Mouse (Mus musculus) midbrain, embryonic 14.5 days (tissue): ENCODE data around the gene Gpt2. TPM values are rescaled to one million over a fixed set of nuclear protein-coding genes. Genes with fewer than 3 reads are reported as not detected.

ENCODE experiments used
- ATAC-seq: fragments of 200-750 bp; cut with Nextera tagmentation; 2 replicates; pipeline ENCODE4 v1.8.0; 2017; ENCODE audit warnings: moderate number of reproducible peaks, moderate library complexity; ENCODE audit not compliant: low FRiP score, low TSS enrichment
- DNase-seq: peaks from one replicate; pipeline ENCODE4 v3.0.0-alpha.2; 2015
- H3K27ac ChIP-seq: fragments of 300-500 bp; sonication (generic); replicated peaks from 2 replicates; pipeline ENCODE4 v1.5.1; 2014; ENCODE audit warnings: mild to moderate bottlenecking, low read depth, low read length, moderate library complexity
- H3K27me3 ChIP-seq: fragments of 300-500 bp; sonication (generic); 2 replicates; pipeline ENCODE4 v1.6.1; 2014; ENCODE audit warnings: low read length, control low read depth, mixed read lengths; ENCODE audit not compliant: control insufficient read depth, insufficient read depth
- H3K36me3 ChIP-seq: fragments of 300-500 bp; sonication (generic); 2 replicates; pipeline ENCODE4 v1.6.1; 2014; ENCODE audit warnings: low read length, control low read depth; ENCODE audit not compliant: control insufficient read depth, insufficient read depth
- H3K4me1 ChIP-seq: fragments of 300-500 bp; sonication (generic); 2 replicates; pipeline ENCODE4 v1.6.1; 2014; ENCODE audit warnings: mild to moderate bottlenecking, antibody characterized with exemption, low read length, control low read depth; ENCODE audit not compliant: control insufficient read depth, insufficient read depth
- H3K4me2 ChIP-seq: fragments of 300-500 bp; sonication (generic); 2 replicates; pipeline ENCODE4 v1.6.1; 2014; ENCODE audit warnings: mild to moderate bottlenecking, low read length, moderate library complexity
- H3K4me3 ChIP-seq: fragments of 300-500 bp; sonication (generic); replicated peaks from 2 replicates; pipeline ENCODE4 v1.5.1; 2014; ENCODE audit warnings: low read depth, low read length
- H3K9ac ChIP-seq: fragments of 300-500 bp; sonication (generic); replicated peaks from 2 replicates; pipeline ENCODE4 v1.6.1; 2014; ENCODE audit warnings: mild to moderate bottlenecking, low read length, moderate library complexity
- H3K9me3 ChIP-seq: fragments of 300-500 bp; sonication (generic); 2 replicates; pipeline ENCODE4 v1.6.1; 2016; ENCODE audit warnings: low read length, control low read depth, mixed read lengths; ENCODE audit not compliant: control insufficient read depth
- WGBS: fragments of 180-500 bp; shearing (Covaris S2); extraction: QIAGEN DNeasy Blood & Tissue Kit; methylation state at CpG from one replicate; pipeline ENCODE4 v1.1.7; 2014; 5-methylcytosine and 5-hydroxymethylcytosine counted together
- polyA plus RNA-seq: library from polyadenylated mRNA; unstranded; fragments of >200 nt; fragmentation: Nextera tagmentation; extraction: Ambion mirVana; gene quantifications from 2 replicates; pipeline ENCODE4 v1.2.1, GENCODE M21; 2014

Gene Gpt2
- polyA plus RNA-seq, 1 experiment from 2014 or later, result 38.1 TPM

DNA sequence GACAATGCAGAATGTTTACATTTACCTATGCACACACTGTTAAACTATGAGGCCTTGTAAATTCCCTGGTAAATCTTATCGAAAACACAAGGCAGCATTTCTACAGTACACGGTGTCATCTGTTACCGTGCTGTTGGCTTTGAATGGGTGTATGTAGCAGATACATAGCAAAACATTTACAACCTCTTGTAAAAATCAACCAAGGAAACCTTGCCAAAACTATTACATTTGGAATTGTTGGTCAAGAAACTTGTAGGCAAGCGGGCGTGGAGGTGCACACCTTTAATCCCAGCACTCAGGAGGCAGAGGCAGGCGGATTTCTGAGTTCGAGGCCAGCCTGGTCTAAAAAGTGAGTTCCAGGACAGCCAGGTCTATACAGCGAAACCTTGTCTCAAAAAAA, 71.0 kb downstream of the Gpt2 start:
- no peaks in the 10 kb centered on the region for H3K9me3 ChIP-seq
- H3K4me1 ChIP-seq, result no peaks in the 10 kb centered on the region
- DNase-seq, result no peak
- no peak for ATAC-seq
- no peak overlapping the region for H3K4me3 ChIP-seq
- no peak overlapping the region for H3K27ac ChIP-seq
- H3K36me3 ChIP-seq, result no peaks in the 10 kb centered on the region
- no peaks in the 10 kb centered on the region for H3K27me3 ChIP-seq
- H3K4me2 ChIP-seq, result no peak overlapping the region
- 92% methylated on average over 8 of the region's 8 CpGs for WGBS
- no peak overlapping the region for H3K9ac ChIP-seq

DNA sequence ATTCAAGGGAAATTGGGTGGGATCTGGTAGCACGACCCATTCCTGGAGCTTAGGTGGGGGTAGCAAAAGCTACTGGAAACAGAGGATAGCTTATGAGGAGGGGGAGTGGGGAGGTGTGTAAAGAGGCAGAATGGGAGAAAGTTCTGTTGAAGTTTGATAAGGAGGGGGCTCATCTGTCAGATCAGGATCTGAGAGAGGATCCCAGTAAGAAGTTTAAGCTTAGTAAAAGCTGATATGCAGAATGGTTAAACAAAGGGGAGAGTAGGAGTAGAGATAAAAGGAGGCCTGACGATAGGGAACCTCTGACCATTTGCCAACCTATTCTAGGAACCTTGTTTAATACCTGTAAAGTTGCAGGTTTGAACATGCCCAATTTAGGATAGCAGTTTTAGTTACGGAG, 72.8 kb downstream of the Gpt2 start:
- Histone ChIP-seq H3K36me3 (no peaks in the 10 kb centered on the region), H3K4me2 (no peak overlapping the region), H3K4me3 (no peak overlapping the region), H3K9ac (no peak overlapping the region), H3K9me3 (no peaks in the 10 kb centered on the region), H3K27ac (no peak overlapping the region), H3K4me1 (no peaks in the 10 kb centered on the region), H3K27me3 (no peaks in the 10 kb centered on the region)
- WGBS, result 85% methylated on average over 3 of the region's 3 CpGs
- ATAC-seq (no peak), DNase-seq (no peak)

DNA sequence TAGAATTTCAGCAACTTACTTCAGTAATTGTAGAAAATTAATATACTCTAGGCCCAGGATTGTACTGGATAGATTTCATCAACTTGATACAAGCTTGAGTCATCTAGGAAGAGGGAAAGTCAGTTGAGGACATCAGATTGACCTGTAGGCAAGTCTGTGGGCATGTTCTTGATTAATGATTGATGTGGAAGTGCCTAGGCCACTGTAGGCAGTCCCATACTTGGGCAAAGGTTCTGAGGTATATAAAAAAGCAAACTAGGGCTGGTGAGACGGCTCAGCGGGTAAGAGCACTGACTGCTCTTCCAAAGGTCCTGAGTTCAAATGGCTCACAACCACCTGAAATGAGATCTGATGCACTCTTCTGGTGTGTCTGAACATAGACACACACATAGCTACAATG, 75.4 kb downstream of the Gpt2 start:
- ATAC-seq (no peak), DNase-seq (no peak)
- WGBS, result 97% methylated on average over 2 of the region's 2 CpGs
- Histone ChIP-seq H3K27me3 (no peaks in the 10 kb centered on the region), H3K9me3 (no peaks in the 10 kb centered on the region), H3K27ac (no peak overlapping the region), H3K4me3 (no peak overlapping the region), H3K4me1 (no peaks in the 10 kb centered on the region), H3K36me3 (no peaks in the 10 kb centered on the region), H3K4me2 (no peak overlapping the region), H3K9ac (no peak overlapping the region)

DNA sequence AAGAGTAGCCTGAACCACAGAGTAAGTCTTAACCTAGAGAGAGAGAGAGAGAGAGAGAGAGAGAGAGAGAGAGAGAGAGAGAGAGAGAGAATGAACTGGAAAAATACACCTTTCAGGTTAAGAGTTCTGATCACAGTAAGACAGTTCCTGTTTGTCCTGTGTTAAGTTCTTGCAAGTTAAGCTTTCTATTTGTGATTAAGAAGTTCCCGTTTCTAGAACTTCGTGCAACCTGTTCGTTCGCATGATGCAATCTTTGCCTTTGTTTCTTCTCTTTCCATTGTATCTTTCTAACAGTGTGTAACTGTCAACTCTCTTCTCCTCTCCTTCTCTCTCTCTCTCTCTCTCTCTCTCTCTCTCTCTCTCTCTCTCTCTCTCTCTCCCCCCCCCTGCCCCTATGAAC, 78.1 kb downstream of the Gpt2 start:
- Histone ChIP-seq H3K4me2 (no peak overlapping the region), H3K9me3 (no peaks in the 10 kb centered on the region), H3K9ac (no peak overlapping the region), H3K27ac (no peak overlapping the region), H3K4me3 (no peak overlapping the region), H3K27me3 (no peaks in the 10 kb centered on the region), H3K36me3 (no peaks in the 10 kb centered on the region), H3K4me1 (no peaks in the 10 kb centered on the region)
- WGBS, result 95% methylated on average over 4 of the region's 4 CpGs
- ATAC-seq, result no peak
- DNase-seq, result no peak

DNA sequence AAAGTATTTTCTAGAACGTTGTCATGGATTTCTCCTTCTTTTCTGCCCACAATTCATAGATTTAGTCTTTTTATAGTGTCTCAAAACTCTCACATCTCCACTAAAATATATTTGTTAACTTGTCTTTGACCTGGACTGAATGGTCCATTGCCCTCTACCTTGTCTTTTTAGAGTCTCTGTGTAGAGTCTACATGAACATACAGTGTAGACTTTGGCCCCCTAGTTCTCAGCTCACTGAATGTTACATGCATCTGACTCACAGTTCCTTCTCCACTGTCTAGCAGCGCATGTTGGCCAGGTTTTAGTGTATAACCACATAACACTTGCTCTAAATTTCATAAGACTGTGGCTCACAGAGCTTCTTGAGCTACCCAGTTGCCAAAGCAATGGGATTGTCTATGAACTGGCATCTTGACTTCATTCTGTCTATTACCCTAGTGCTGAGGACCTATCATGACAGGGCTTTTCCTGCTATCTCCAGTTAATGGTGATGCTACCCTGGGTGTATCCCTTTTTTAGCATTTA, 81.7 kb downstream of the Gpt2 start:
- Histone ChIP-seq H3K9me3 (no peaks in the 10 kb centered on the region), H3K27ac (no peak overlapping the region), H3K4me2 (no peak overlapping the region), H3K4me1 (no peaks in the 10 kb centered on the region), H3K9ac (no peak overlapping the region), H3K27me3 (no peaks in the 10 kb centered on the region), H3K36me3 (no peaks in the 10 kb centered on the region), H3K4me3 (no peak overlapping the region)
- ATAC-seq (no peak), DNase-seq (no peak)
- WGBS, result 88% methylated on average over 2 of the region's 2 CpGs

Other genes starting within 250 kb of the Gpt2 start
- 77.0 and 77.5 TPM in 2 replicates for gene Orc6, start 192.9 kb upstream of the Gpt2 start, polyA plus RNA-seq
- gene Vps35, start 192.8 kb upstream of the Gpt2 start, polyA plus RNA-seq, result 155 and 182 TPM in 2 replicates
- gene Mylk3, start 106.2 kb upstream of the Gpt2 start, polyA plus RNA-seq, result 0.15 and 0.36 TPM in 2 replicates
- gene 4921524J17Rik, start 59.7 kb upstream of the Gpt2 start, polyA plus RNA-seq, result 40.9 and 41.1 TPM in 2 replicates
- 161 and 182 TPM in 2 replicates for gene Dnaja2, start 62.8 kb downstream of the Gpt2 start, polyA plus RNA-seq
- 82.0 and 93.1 TPM in 2 replicates for gene Neto2, start 208.3 kb downstream of the Gpt2 start, polyA plus RNA-seq